Mouse (Mus musculus) activated CD4-positive, CD25-positive, alpha-beta regulatory T cell, adult 9 weeks (primary cell): ENCODE data around the gene Btbd35f4. TPM values are rescaled to one million over a fixed set of nuclear protein-coding genes. Genes with fewer than 3 reads are reported as not detected.

Experiments
- polyA plus RNA-seq: library from polyadenylated mRNA; unstranded; fragments of 100-300 nt; shearing (Covaris generic); gene quantifications from one replicate; pipeline ENCODE4 v1.2.1, GENCODE M21; 2017

Btbd35f4 gene
- not detected for polyA plus RNA-seq

DNA sequence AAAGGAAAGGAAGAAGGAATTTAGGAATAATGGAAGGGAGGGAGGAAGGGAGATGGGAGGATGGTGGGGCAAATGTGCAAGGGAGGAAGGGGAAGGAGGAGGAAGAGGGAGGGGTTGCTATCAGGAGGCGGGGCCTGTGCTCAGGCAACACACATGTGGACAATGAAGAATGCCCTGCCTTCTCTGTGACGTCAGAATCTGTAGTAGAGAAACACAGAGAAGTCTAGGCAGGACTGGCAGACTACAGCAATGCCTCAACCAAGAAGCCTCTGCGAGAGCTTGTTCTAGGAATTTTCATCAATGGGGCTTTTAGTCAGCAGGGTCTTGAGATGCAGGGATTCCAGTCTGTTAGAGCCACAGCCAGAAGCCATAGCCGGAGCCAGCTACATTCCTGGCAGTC lies at the start of gene Btbd35f4:
Gene Btbd35f4 (plus strand): TSS at position 301 of the 400 bp plus-strand sequence.

Other genes with a start within 250 kb of the Btbd35f4 start
- gene Btbd35f27, start 151.6 kb downstream of the Btbd35f4 start, polyA plus RNA-seq, result not detected